Mouse (Mus musculus) hindbrain, embryonic 13.5 days (tissue): Measurements from ENCODE around the gene Kcnq5. TPM values are rescaled to one million over a fixed set of nuclear protein-coding genes. Genes with fewer than 3 reads are reported as not detected.

Experiments used
- ATAC-seq: fragments of 200-750 bp; cut with Nextera tagmentation; 2 replicates; pipeline ENCODE4 v1.8.0; 2017; ENCODE audit warnings: moderate TSS enrichment; ENCODE audit not compliant: low FRiP score
- H3K27ac ChIP-seq: fragments of 300-500 bp; sonication (generic); 2 replicates; pipeline ENCODE4 v1.5.1; 2015; ENCODE audit warnings: inconsistent platforms, mild to moderate bottlenecking, moderate library complexity
- H3K27me3 ChIP-seq: fragments of 300-500 bp; sonication (generic); 2 replicates; pipeline ENCODE4 v1.6.1; 2015; ENCODE audit warnings: mild to moderate bottlenecking, inconsistent platforms
- H3K36me3 ChIP-seq: fragments of 300-500 bp; sonication (generic); 2 replicates; pipeline ENCODE4 v1.6.1; 2015; ENCODE audit warnings: mild to moderate bottlenecking, inconsistent platforms
- H3K4me1 ChIP-seq: fragments of 300-500 bp; sonication (generic); replicated peaks from 2 replicates; pipeline ENCODE4 v1.6.1; 2015; ENCODE audit warnings: inconsistent platforms
- H3K4me2 ChIP-seq: fragments of 300-500 bp; sonication (generic); 2 replicates; pipeline ENCODE4 v1.6.1; 2015; ENCODE audit warnings: inconsistent platforms, mild to moderate bottlenecking, moderate library complexity
- H3K4me3 ChIP-seq: fragments of 300-500 bp; sonication (generic); 2 replicates; pipeline ENCODE4 v1.5.1; 2015; ENCODE audit warnings: mild to moderate bottlenecking, inconsistent platforms
- H3K9ac ChIP-seq: fragments of 300-500 bp; sonication (generic); 2 replicates; pipeline ENCODE4 v1.6.1; 2015; ENCODE audit warnings: mild to moderate bottlenecking, inconsistent platforms
- H3K9me3 ChIP-seq: fragments of 300-500 bp; sonication (generic); 2 replicates; pipeline ENCODE4 v1.6.1; 2016; ENCODE audit warnings: inconsistent platforms
- WGBS: fragments of 180-500 bp; shearing (Covaris S2); methylation state at CpG from one replicate; pipeline ENCODE4 v1.1.7; 2015; 5-methylcytosine and 5-hydroxymethylcytosine counted together
- polyA plus RNA-seq: library from polyadenylated mRNA; unstranded; fragments of >200 nt; fragmentation: Nextera tagmentation; extraction: Ambion mirVana; gene quantifications from 2 replicates; pipeline ENCODE4 v1.2.1, GENCODE M21; 2015

Kcnq5 gene
- polyA plus RNA-seq, 1 experiment from 2014 or later, result 1.1 TPM

DNA sequence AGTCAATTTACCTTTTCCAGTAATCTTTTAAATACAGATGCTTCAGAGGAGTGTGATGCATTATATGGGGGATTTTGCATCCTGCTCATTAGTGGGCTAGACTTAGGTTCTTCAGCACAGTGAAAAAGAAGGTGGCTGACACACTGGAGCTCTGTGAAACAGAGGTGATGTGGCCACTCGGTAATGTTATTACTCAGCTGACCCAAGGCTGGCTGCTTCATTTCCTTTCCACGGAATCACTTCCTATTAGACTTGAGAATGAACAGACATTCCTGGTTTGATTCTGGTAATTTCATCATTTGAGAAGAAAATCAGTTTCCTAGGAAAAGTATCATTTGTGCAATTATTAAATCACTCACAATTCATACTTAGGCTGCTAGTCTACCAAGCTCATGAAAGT is 249.0 kb downstream of the Kcnq5 start:
- H3K4me2 ChIP-seq, result no peak overlapping the region
- WGBS, result 86% methylated on average over 2 of the region's 2 CpGs

DNA sequence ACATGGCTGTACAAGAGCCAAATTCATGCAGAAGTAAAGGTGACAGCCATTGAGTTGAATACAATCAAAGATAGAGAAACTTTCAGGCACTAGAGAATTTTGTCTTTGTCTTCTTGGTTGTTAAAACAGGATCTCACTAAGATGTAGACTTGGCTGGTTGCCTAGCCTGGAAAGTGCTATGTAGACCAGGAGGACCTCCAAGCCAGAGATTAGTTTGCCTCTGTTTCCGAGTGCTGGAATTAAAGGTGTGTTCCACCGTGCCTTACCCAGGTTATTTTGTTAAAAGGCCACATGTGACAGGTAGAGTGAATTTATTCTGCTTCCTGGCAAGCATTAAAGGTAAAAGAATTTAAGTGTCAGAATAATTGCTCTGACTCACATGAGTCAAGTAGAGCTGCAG is 271.3 kb downstream of the Kcnq5 start:
- Histone ChIP-seq H3K4me3 (no peak overlapping the region), H3K27ac (no peak overlapping the region), H3K4me2 (no peak overlapping the region), H3K9me3 (no peaks in the 10 kb centered on the region), H3K4me1 (no peaks in the 10 kb centered on the region), H3K9ac (no peak overlapping the region), H3K36me3 (no peaks in the 10 kb centered on the region), H3K27me3 (no peaks in the 10 kb centered on the region)
- ATAC-seq, result no peak
- WGBS, result 86% methylated on average over 2 of the region's 2 CpGs

More for the DNA sequence above, 249.0 kb downstream of the Kcnq5 start:
- Histone ChIP-seq H3K9ac (no peak overlapping the region), H3K9me3 (no peaks in the 10 kb centered on the region), H3K27ac (no peak overlapping the region), H3K27me3 (no peaks in the 10 kb centered on the region), H3K4me1 (no peaks in the 10 kb centered on the region), H3K36me3 (no peaks in the 10 kb centered on the region), H3K4me3 (no peak overlapping the region)
- ATAC-seq, result no peak

DNA sequence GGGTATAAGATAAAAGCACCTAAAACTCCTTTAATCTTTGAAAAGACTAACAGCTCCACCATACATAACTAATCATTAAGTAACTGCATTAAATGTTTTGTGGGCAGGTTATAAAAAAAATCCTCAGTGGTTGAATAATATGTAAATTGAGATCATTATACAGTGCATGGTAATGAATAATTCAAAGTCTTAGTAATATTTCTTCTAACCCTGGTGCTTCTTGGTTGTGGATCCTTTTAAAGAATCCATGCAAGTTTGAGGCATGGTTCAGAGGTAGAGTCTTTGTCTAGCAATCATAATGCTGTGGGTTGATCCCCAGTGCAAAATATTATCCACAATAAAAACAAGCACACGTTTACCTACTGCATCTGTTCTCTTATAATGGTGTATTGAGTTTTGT is 272.8 kb downstream of the Kcnq5 start:
- 69% methylated on average over 1 of the region's 1 CpGs for WGBS
- no peak overlapping the region for H3K4me3 ChIP-seq
- H3K27ac ChIP-seq, result no peak overlapping the region
- H3K36me3 ChIP-seq, result no peaks in the 10 kb centered on the region
- no peaks in the 10 kb centered on the region for H3K27me3 ChIP-seq
- no peak overlapping the region for H3K4me2 ChIP-seq
- H3K9me3 ChIP-seq, result no peaks in the 10 kb centered on the region
- H3K4me1 ChIP-seq, result no peaks in the 10 kb centered on the region
- no peak overlapping the region for H3K9ac ChIP-seq
- no peak for ATAC-seq

DNA sequence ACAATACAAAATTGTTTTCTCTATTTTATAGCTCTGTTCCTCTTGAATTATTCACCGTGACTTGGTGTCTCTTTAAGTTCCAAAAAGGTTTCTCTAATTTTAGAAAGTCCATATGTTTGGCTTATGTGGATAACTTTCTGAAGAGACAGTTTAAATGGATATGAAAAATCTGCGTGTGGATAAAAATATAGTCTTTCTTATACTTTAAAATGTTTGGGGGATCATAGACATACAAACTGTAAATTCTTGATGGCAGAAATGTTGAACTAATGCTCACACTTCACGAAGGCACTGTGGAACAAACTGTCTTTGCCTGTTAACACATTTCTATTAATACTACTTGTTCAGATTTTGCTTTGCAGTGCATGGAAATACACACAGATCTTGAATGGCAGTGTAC is 277.3 kb downstream of the Kcnq5 start:
- no peak overlapping the region for H3K27ac ChIP-seq
- no peaks in the 10 kb centered on the region for H3K9me3 ChIP-seq
- H3K4me3 ChIP-seq, result no peak overlapping the region
- no peak for ATAC-seq
- WGBS, result 88% methylated on average over 3 of the region's 3 CpGs
- no peaks in the 10 kb centered on the region for H3K4me1 ChIP-seq
- no peak overlapping the region for H3K4me2 ChIP-seq
- H3K36me3 ChIP-seq, result no peaks in the 10 kb centered on the region
- H3K9ac ChIP-seq, result no peak overlapping the region
- no peaks in the 10 kb centered on the region for H3K27me3 ChIP-seq

DNA sequence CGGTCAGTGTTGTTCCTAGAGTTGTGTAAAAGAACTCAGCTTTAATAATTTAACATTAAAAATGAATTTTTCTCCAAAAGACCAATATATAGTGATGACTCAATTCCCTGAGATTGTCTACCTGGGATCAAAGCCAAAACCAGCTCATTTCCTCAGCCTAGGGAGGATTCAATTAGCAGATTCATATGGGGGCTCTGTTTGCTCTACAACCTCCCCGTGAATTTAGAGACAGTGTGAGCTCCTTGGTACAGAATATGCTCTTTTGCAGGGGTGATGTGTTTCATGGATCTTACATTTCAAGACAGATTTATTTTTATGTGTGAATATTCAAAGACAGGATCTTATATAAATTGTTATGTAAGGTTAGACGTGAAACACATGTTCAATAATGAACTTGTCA is 284.9 kb downstream of the Kcnq5 start:
- Histone ChIP-seq H3K4me3 (no peak overlapping the region), H3K9ac (no peak overlapping the region), H3K27ac (no peak overlapping the region), H3K27me3 (no peaks in the 10 kb centered on the region), H3K4me2 (no peak overlapping the region), H3K36me3 (no peaks in the 10 kb centered on the region), H3K9me3 (no peaks in the 10 kb centered on the region), H3K4me1 (no peaks in the 10 kb centered on the region)
- ATAC-seq, result no peak
- WGBS, result 90% methylated on average over 3 of the region's 3 CpGs

DNA sequence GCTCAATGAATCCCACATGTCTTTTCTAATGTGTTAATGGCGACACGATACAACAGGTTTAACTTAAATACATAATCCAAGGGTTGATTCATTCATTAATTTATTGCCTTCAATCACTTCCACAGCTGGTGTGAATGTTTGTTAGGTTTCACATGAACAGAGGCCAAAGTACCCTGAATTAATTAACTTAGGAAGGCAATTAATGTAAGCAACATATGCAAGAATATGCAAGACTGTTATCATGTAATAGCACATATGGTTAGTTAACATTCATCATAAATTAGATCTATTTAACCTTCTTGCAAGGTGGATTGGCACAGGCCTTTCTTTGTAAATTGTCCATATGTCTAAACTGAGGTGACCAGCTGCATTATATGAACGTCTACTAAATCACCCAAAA is 300.9 kb downstream of the Kcnq5 start:
- no peaks in the 10 kb centered on the region for H3K27me3 ChIP-seq
- no peak overlapping the region for H3K27ac ChIP-seq
- 69% methylated on average over 3 of the region's 3 CpGs for WGBS
- ATAC-seq, result peak; percentile 24; the same call in 1 of the 2 replicates
- no peaks in the 10 kb centered on the region for H3K36me3 ChIP-seq
- no peak overlapping the region for H3K4me2 ChIP-seq
- no peak overlapping the region for H3K9ac ChIP-seq
- no peak overlapping the region for H3K4me3 ChIP-seq
- no peaks in the 10 kb centered on the region for H3K9me3 ChIP-seq
- H3K4me1 ChIP-seq, result no peaks in the 10 kb centered on the region

DNA sequence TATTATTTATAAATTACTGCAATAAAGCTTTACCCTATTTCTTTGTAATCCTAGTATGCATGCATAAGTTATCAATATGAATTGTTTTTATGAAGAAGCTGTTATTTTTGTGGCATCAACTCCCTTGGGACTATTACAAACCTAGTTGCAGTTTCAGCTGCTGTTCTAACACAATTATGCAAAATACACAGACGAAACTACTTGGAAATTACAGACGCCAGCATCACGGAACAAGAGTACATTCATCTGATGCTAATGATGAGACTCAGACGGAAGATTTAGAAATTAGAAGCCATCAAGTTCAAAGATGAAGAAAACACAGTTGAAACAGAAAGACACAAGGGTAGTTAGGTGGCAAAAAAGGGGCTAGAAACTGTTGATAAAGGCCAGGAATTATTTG is 310.9 kb downstream of the Kcnq5 start:
- H3K4me2 ChIP-seq, result no peak overlapping the region
- H3K4me1 ChIP-seq, result no peaks in the 10 kb centered on the region
- no peak for ATAC-seq
- H3K27me3 ChIP-seq, result no peaks in the 10 kb centered on the region
- no peaks in the 10 kb centered on the region for H3K9me3 ChIP-seq
- WGBS, result 42% methylated on average over 4 of the region's 4 CpGs
- no peak overlapping the region for H3K27ac ChIP-seq
- H3K36me3 ChIP-seq, result no peaks in the 10 kb centered on the region
- no peak overlapping the region for H3K9ac ChIP-seq
- H3K4me3 ChIP-seq, result no peak overlapping the region

DNA sequence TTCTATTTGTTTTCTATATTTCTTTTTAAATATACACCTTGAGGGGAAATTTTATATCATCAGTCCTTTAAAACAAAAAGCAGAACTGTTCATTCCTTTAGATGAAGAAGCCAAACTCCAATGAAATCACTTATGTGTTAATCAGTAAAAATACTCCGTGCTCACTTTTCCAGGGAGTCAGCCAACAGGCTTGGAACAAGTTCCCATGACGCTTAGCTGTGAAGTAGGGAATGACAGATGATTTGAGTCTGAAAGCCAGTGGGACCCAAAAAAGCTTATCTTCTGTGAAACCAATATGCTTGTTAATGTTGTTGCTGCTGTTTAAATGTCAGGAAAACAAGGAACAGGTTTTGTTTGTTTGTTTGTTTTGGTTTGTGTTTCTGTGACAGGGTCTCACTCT is 326.3 kb downstream of the Kcnq5 start:
- Histone ChIP-seq H3K27ac (no peak overlapping the region), H3K27me3 (no peaks in the 10 kb centered on the region), H3K9me3 (no peaks in the 10 kb centered on the region), H3K4me1 (no peaks in the 10 kb centered on the region), H3K36me3 (no peaks in the 10 kb centered on the region), H3K9ac (no peak overlapping the region), H3K4me2 (no peak overlapping the region), H3K4me3 (no peak overlapping the region)
- 77% methylated on average over 2 of the region's 2 CpGs for WGBS
- ATAC-seq, result no peak

DNA sequence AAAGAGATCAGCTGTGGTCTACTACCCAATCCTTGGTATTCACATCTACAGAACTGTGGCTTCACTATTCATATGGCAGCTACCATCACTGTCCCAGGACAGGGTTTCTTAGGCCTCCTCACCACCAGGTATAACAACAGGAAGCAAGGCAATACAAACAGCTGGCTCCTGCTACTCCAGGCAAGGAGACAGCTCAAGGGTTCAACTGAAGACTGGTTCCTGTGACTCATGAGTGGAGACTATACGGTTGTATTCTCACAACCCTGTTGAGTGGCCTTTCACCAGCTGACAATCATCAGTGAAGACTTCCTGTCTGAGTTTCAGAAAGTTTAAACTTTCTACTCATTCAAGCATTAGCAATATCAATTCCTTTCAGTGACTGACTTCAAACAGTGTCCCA is 327.7 kb downstream of the Kcnq5 start:
- H3K9me3 ChIP-seq, result no peaks in the 10 kb centered on the region
- H3K9ac ChIP-seq, result no peak overlapping the region
- H3K27me3 ChIP-seq, result no peaks in the 10 kb centered on the region
- no peak overlapping the region for H3K4me3 ChIP-seq
- H3K27ac ChIP-seq, result no peak overlapping the region
- WGBS, result 60% methylated on average over 1 of the region's 1 CpGs
- no peak for ATAC-seq
- no peak overlapping the region for H3K4me2 ChIP-seq
- no peaks in the 10 kb centered on the region for H3K36me3 ChIP-seq
- H3K4me1 ChIP-seq, result no peaks in the 10 kb centered on the region

DNA sequence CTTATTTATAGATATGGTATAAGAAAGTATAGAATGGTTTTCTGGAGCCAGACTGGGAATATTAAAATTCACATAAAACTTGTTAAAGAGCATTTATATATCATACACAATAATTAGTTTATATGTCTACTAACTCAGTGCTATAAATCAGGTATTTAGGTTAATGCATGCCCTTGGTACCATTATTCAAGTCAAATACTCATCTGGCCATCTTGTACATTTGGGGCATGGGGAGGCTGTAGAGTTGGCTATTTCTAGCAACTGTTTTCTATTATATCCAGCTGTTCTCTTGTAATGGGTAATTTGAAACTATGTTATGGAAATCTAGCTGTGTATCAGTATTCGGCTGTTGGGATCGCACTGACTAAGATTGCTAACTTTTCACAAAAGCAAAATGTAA is 339.3 kb downstream of the Kcnq5 start:
- WGBS, result 98% methylated on average over 2 of the region's 2 CpGs
- no peaks in the 10 kb centered on the region for H3K4me1 ChIP-seq
- H3K27ac ChIP-seq, result no peak overlapping the region
- H3K4me3 ChIP-seq, result no peak overlapping the region
- no peak for ATAC-seq
- H3K9ac ChIP-seq, result no peak overlapping the region
- no peak overlapping the region for H3K4me2 ChIP-seq
- no peaks in the 10 kb centered on the region for H3K27me3 ChIP-seq
- H3K9me3 ChIP-seq, result no peaks in the 10 kb centered on the region
- no peaks in the 10 kb centered on the region for H3K36me3 ChIP-seq

DNA sequence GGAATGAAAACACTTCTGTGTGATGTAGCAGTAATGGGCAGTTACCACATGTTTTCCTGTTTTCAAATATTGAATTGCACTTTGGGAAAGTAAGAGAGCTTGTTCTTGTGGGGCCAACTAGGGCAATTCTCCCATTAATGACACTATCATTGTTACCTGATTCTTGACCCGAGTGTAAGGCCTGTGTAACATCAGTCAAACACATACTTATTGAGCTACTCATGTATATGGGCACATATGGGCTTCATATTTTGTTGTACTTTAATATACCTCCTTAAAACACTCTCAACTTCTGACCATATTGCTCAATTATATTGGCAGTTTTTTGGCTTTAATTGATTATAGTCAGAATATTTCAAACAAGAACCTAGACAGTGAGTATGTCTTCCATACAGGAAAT is 339.7 kb downstream of the Kcnq5 start:
- WGBS, result 83% methylated on average over 1 of the region's 1 CpGs
- no peak overlapping the region for H3K9ac ChIP-seq
- H3K4me3 ChIP-seq, result no peak overlapping the region
- no peaks in the 10 kb centered on the region for H3K27me3 ChIP-seq
- no peaks in the 10 kb centered on the region for H3K36me3 ChIP-seq
- H3K9me3 ChIP-seq, result no peaks in the 10 kb centered on the region
- ATAC-seq, result no peak
- H3K27ac ChIP-seq, result no peak overlapping the region
- no peak overlapping the region for H3K4me2 ChIP-seq
- no peaks in the 10 kb centered on the region for H3K4me1 ChIP-seq

DNA sequence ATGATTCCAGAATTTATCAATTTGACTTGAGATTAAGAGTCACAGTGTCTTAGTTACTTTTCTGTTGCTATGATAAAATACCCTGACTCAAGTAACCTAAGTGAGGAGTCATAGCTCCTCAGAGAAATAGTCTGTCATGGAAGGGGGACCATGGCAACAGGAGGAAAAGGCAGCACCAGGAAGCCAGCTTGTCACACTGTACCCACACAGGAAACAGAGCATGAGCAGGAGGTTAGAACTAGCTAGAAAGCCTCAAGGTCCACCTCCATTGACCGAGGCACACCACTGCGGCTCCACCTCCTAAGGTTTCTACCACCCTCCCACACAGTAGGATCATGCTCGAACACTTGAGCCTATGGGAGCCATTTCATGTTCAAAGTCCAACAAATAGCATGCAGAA is 343.0 kb downstream of the Kcnq5 start:
- no peak for ATAC-seq
- 94% methylated on average over 3 of the region's 3 CpGs for WGBS

DNA sequence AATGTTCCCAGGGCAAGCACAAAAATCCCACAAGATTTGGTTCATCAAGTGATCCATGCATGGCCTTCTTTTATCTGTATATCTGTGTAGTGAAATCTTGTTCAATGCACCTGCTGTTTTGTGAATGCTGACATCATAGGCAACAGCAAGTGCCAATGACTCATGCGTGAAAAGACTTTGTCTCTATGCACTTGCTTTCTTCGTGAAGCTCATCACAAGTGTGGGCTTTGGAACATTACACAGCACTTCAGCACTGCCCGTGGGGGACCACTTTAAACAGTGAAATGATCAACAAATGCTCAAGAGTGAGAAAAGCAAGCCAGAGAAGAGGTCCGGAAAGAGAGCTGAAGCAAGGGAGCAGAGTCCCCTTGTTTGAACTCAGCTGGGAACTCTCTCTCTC is 345.1 kb downstream of the Kcnq5 start:
- Histone ChIP-seq H3K9ac (no peak overlapping the region), H3K4me3 (no peak overlapping the region), H3K27ac (no peak overlapping the region), H3K27me3 (no peaks in the 10 kb centered on the region), H3K4me1 (no peaks in the 10 kb centered on the region), H3K9me3 (no peaks in the 10 kb centered on the region), H3K36me3 (no peaks in the 10 kb centered on the region), H3K4me2 (no peak overlapping the region)
- ATAC-seq, result no peak
- WGBS, result 67% methylated on average over 4 of the region's 4 CpGs

More for the DNA sequence above, 343.0 kb downstream of the Kcnq5 start:
- Histone ChIP-seq H3K27me3 (no peaks in the 10 kb centered on the region), H3K9me3 (no peaks in the 10 kb centered on the region), H3K27ac (no peak overlapping the region), H3K9ac (no peak overlapping the region), H3K4me2 (no peak overlapping the region), H3K36me3 (no peaks in the 10 kb centered on the region), H3K4me3 (no peak overlapping the region), H3K4me1 (no peaks in the 10 kb centered on the region)

DNA sequence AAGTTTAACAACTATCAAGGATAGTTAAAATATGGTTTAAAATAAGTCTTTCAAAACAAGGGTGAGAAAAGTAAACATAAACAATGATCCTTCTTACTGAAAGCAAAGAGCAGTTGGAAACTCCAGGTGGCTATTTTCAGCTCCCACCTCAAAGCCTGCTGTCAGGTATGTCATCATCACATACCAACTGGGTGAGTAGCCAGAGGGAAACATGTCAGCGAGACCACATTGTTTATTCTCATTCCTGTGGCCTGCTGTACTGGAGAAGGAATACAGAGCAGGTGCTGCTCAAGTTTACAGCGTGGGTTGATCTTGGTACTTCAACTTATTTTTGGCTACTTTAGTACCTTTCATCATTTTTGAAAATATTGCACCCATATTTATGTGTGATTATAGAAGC is 347.8 kb downstream of the Kcnq5 start:
- 77% methylated on average over 2 of the region's 2 CpGs for WGBS
- H3K9ac ChIP-seq, result no peak overlapping the region
- H3K27me3 ChIP-seq, result no peaks in the 10 kb centered on the region
- H3K4me2 ChIP-seq, result no peak overlapping the region
- no peak for ATAC-seq
- H3K4me1 ChIP-seq, result no peaks in the 10 kb centered on the region
- no peaks in the 10 kb centered on the region for H3K9me3 ChIP-seq
- no peaks in the 10 kb centered on the region for H3K36me3 ChIP-seq
- no peak overlapping the region for H3K27ac ChIP-seq
- H3K4me3 ChIP-seq, result no peak overlapping the region
